Mouse (Mus musculus) limb, embryonic 12.5 days (tissue): ENCODE measurements around the gene Rd3. TPM values are rescaled to one million over a fixed set of nuclear protein-coding genes. Genes with fewer than 3 reads are reported as not detected.

Source experiments
- ATAC-seq: fragments of 200-750 bp; cut with Nextera tagmentation; 2 replicates; pipeline ENCODE4 v1.8.0; 2017; ENCODE audit warnings: low read depth, moderate TSS enrichment; ENCODE audit not compliant: insufficient number of reproducible peaks, insufficient read depth, low FRiP score, low TSS enrichment
- H3K27ac ChIP-seq: fragments of 300-500 bp; sonication (generic); 2 replicates; pipeline ENCODE4 v1.5.1; 2016; ENCODE audit warnings: mild to moderate bottlenecking, moderate library complexity
- H3K27me3 ChIP-seq: fragments of 300-500 bp; sonication (generic); 2 replicates; pipeline ENCODE4 v1.6.1; 2016; ENCODE audit warnings: mild to moderate bottlenecking, moderate library complexity
- H3K36me3 ChIP-seq: fragments of 300-500 bp; sonication (generic); 2 replicates; pipeline ENCODE4 v1.6.1; 2016; ENCODE audit warnings: mild to moderate bottlenecking, moderate library complexity
- H3K4me1 ChIP-seq: fragments of 300-500 bp; sonication (generic); replicated peaks from 2 replicates; pipeline ENCODE4 v1.6.1; 2016
- H3K4me2 ChIP-seq: fragments of 300-500 bp; sonication (generic); 2 replicates; pipeline ENCODE4 v1.6.1; 2016; ENCODE audit warnings: mild to moderate bottlenecking, moderate library complexity
- H3K4me3 ChIP-seq: fragments of 300-500 bp; sonication (generic); replicated peaks from 2 replicates; pipeline ENCODE4 v1.5.1; 2016; ENCODE audit warnings: mild to moderate bottlenecking
- H3K9ac ChIP-seq: fragments of 300-500 bp; sonication (generic); replicated peaks from 2 replicates; pipeline ENCODE4 v1.6.1; 2016; ENCODE audit warnings: mild to moderate bottlenecking, moderate library complexity
- H3K9me3 ChIP-seq: fragments of 300-500 bp; sonication (generic); 2 replicates; pipeline ENCODE4 v1.6.1; 2016; ENCODE audit warnings: mild to moderate bottlenecking, moderate library complexity
- WGBS: fragments of 180-500 bp; shearing (Covaris S2); methylation state at CpG from one replicate; pipeline ENCODE4 v1.1.7; 2016; 5-methylcytosine and 5-hydroxymethylcytosine counted together
- polyA plus RNA-seq: library from polyadenylated mRNA; unstranded; fragments of >200 nt; fragmentation: Nextera tagmentation; extraction: Ambion mirVana; gene quantifications from 2 replicates; pipeline ENCODE4 v1.2.1, GENCODE M21; 2016

The Rd3 gene
- polyA plus RNA-seq: 0.12 and 0.49 TPM in 2 replicates

DNA sequence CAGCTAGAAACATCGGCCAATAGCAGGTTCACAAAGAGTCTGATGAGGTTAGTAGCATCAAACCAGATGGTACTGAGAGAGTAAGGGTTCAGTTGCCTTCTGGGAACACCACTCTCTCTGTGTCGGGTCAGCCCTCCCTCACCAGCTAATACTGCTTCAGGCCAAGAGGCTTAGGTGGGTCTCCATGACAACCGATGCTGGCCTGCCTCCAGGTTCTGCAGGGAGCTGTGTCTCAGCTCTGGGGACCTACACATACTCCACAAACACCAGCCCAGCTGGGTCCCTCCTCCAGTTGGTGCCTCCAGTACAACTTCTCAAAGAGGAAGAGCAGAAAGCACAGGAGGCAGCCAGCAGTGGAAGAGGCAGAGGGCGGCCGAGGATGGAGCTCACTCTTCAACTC lies at the start of gene Rd3:
Gene Rd3 (plus strand): TSS at position 184 of the 400 bp plus-strand sequence.
- Histone ChIP-seq H3K27ac (no peak within 1 kb of the TSS), H3K4me3 (no peak within 1 kb of the TSS), H3K9ac (no peak within 1 kb of the TSS; the same call in 1 of the 2 replicates), H3K4me1 (peaks cover 18% of the 10 kb centered on the region), H3K27me3 (no peaks in the 10 kb centered on the region; the same call in 1 of the 2 replicates), H3K36me3 (no peaks in the 10 kb centered on the region), H3K9me3 (no peaks in the 10 kb centered on the region), H3K4me2 (no peak within 1 kb of the TSS)
- 62% methylated on average over 5 of the region's 5 CpGs for WGBS
- ATAC-seq: peak; percentile 53; the same call in 1 of the 2 replicates

DNA sequence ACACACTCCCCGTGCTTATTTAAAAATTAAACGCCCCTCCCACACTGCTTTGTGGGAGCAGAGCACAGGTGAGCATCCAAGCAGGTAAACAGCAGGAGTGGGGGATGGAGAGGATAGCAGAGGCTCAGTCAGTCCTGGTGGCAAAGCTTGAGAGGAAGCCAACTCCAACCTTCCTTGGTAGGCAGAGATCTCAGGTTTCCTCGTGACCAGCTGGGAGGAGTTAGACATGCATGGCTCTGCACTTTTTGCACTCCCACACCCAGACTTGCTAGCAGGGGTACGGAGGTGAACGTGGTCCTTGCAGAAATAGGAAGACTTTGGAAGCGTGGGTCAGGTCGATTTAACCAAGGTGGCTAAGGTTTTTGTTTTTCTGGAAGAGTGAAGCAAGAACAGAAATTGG lies 48.8 kb upstream of the Rd3 start:
- Histone ChIP-seq H3K4me1 (peaks cover 38% of the 10 kb centered on the region), H3K4me3 (no peak overlapping the region), H3K27me3 (peaks cover 7% of the 10 kb centered on the region), H3K36me3 (no peaks in the 10 kb centered on the region), H3K9ac (no peak overlapping the region), H3K4me2 (no peak overlapping the region), H3K27ac (no peak overlapping the region), H3K9me3 (no peaks in the 10 kb centered on the region)
- no peak for ATAC-seq
- 75% methylated on average over 7 of the region's 7 CpGs for WGBS

DNA sequence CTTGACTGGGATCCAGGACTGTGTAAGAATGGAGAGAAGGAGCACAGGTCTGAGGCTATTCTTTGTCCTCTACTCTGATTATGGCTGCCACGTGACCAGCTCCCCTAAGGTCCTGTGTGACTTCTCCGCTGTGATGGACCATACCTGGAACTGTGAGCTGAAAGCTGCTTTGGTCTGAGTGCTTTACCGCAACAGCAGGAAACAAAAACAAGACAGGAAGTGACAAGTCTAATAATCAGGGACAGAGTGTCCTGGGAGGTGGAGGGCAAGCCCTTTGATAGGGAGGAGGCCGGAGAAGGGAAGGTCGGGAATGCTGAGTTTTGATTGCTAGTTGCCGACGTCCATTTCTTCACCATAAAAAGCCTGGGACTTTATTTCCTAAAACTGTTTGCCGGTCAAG lies 48.1 kb upstream of the Rd3 start:
- Histone ChIP-seq H3K36me3 (no peaks in the 10 kb centered on the region), H3K4me2 (no peak overlapping the region), H3K4me1 (peaks cover 38% of the 10 kb centered on the region), H3K4me3 (no peak overlapping the region), H3K9me3 (no peaks in the 10 kb centered on the region), H3K27me3 (peaks cover 7% of the 10 kb centered on the region), H3K27ac (no peak overlapping the region), H3K9ac (no peak overlapping the region)
- no peak for ATAC-seq
- WGBS: 55% methylated on average over 8 of the region's 8 CpGs

DNA sequence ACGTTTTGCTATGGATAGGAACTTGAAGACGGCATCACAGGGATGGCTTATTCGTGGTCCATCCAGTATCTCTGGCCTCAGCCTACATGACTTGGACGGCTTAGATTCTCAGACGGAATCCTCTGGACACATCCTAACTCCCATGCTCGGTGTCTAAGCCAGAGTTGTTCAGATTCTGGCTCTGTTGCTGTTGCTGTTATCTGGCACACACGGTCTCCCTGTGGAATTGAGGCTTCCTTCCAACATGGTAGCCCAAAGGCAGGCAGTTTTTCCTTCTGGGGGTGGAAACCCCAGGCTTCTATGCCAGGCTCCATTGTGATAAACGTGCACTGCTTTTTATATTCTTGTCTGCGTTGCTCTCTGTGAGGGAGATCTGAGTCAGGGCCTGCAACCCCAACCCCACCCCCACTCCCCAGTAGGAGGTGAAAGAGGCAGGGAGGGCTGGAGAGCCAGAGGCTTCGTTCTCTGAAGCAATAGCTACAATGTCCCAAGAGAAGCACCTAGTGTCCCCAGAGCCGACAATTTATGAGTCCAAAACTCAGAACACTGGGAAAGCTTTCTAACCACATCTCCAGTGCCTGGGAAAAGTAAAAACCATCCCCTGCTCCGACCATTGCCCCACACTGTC lies 47.2 kb upstream of the Rd3 start:
- Histone ChIP-seq H3K27ac (0 out of 2 replicates have a peak overlapping the region, but pooled peaks have one; percentile 17), H3K4me1 (peaks cover 38% of the 10 kb centered on the region), H3K4me3 (no peak overlapping the region), H3K4me2 (no peak overlapping the region), H3K36me3 (no peaks in the 10 kb centered on the region), H3K9me3 (no peaks in the 10 kb centered on the region), H3K27me3 (peaks cover 7% of the 10 kb centered on the region), H3K9ac (no peak overlapping the region)
- ATAC-seq: no peak
- 66% methylated on average over 12 of the region's 12 CpGs for WGBS

DNA sequence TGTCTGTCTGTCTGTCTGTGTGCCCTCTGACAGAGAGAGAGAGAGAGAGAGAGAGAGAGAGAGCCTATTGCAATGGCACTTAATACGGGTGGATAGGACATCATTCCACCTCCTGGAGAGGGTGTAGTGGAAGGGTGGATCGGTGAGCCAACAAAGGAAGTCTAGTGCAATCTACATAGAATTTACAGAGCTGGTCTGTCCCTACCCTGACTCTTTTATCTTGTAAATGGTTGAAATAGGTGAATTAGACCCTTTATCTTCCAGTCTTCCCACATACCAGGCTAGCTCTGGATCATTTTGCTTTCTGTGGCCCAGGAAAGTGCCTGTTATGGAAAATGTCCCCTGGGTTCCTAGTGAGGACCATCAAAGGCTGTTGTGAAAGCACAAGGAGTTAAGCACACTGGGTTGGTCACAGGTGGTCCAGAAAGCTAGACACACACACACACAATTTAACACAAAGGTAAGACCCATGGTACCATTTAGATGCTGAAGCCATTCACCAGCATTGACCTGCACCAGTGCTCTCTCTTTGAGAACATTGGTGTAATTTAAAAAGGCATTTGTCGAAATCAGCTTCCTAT lies 46.6 kb upstream of the Rd3 start:
- H3K36me3 ChIP-seq: no peaks in the 10 kb centered on the region
- no peak overlapping the region for H3K9ac ChIP-seq
- ATAC-seq: no peak
- peaks cover 7% of the 10 kb centered on the region for H3K27me3 ChIP-seq
- H3K4me2 ChIP-seq: no peak overlapping the region
- no peak overlapping the region for H3K4me3 ChIP-seq
- peaks cover 38% of the 10 kb centered on the region for H3K4me1 ChIP-seq
- H3K27ac ChIP-seq: no peak overlapping the region
- 81% methylated on average over 3 of the region's 3 CpGs for WGBS
- H3K9me3 ChIP-seq: no peaks in the 10 kb centered on the region

DNA sequence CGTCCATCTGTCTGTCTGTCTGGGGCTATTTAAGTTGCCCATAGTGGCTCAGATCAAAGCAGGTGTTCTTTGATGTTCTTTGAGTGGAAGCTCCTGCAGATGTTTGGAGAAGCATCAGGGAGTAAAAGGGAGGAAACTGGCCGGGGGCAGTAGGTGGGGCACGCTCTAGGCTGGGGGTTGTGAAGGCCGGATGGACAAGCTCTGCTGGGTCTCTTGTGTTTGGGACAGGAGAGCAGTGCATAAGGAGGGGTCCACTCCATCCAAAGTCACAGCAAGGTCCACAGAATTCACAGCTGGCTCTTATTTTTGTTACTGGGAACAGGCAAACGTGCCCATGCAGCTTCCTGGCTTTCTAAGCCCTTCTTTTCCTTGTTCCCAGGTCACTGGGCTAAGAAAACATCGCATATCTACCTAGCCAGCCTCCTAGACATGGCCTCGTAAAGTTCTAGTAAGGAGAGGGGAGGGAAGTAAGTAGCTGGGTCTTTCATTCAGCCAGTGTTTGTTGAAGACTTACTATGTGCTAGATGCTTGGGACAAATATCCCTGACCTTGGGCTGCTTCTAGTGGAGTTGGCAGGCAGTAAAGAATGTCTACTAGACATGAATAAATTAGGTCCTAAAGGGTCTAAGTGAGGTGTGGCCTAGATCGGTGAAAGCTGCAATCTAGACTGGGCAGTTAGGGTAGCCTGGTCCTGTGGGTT lies 44.7 kb upstream of the Rd3 start:
- ATAC-seq: no peak
- Histone ChIP-seq H3K9me3 (no peaks in the 10 kb centered on the region), H3K4me3 (no peak overlapping the region), H3K36me3 (no peaks in the 10 kb centered on the region), H3K4me2 (no peak overlapping the region), H3K9ac (no peak overlapping the region), H3K4me1 (peaks cover 28% of the 10 kb centered on the region), H3K27ac (no peak overlapping the region), H3K27me3 (peaks cover 7% of the 10 kb centered on the region)
- 47% methylated on average over 8 of the region's 8 CpGs for WGBS

DNA sequence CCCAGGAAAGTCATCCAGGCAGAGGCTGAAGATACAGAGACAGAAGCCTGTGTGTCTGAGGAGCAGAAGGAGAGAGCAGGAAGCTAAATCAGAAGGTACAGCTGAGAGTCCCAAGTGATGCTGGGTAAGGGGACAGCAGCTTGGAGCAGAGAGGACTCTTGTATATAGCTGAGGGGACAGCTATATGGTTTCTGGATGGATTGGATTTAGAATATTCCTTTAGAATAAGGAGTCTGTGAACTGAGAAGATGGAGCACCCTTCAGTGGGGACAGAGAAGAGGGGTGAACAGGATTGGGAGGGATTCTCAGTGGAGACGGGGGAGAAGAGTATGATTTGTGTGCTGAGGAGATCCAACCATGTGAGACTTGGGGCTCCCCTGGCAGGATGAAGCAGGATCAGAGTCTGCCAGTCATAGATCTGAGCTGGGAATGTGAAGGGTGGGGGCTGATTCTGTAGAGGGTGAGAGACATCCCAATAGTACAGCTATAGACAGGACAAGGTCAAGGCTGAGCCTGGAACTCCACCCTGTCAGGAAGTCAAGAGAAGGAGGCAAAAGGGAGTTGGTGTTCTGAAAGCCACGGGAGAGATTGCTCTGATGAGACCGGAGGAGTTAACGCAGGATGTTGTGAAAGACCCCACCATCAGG lies 44.1 kb upstream of the Rd3 start:
- 80% methylated on average over 4 of the region's 4 CpGs for WGBS
- Histone ChIP-seq H3K27me3 (peaks cover 7% of the 10 kb centered on the region), H3K36me3 (no peaks in the 10 kb centered on the region), H3K9me3 (no peaks in the 10 kb centered on the region), H3K4me1 (peaks cover 23% of the 10 kb centered on the region), H3K4me3 (no peak overlapping the region), H3K9ac (no peak overlapping the region), H3K27ac (no peak overlapping the region), H3K4me2 (no peak overlapping the region)
- no peak for ATAC-seq

DNA sequence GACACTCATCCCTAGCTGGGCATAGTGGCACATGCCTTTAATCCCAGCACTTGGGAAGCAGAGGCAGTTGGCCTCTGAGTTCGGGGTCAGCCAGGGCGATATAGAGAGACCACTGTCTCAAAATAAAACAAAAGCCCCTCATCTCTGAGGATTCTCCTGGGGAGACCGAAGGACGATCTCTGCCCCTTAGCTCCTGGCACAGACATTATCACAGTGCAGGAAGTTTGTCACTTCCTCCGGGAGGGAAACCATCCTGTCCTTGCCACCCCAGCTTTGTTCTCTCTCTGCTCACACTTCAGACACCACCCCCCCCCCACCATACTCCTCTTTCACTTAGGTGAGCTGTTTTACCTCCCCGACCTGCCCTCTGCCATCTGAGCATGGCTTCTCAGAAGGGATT lies 33.5 kb upstream of the Rd3 start:
- H3K9me3 ChIP-seq: no peaks in the 10 kb centered on the region
- H3K27me3 ChIP-seq: no peaks in the 10 kb centered on the region
- no peak overlapping the region for H3K27ac ChIP-seq
- no peak overlapping the region for H3K4me2 ChIP-seq
- no peak overlapping the region for H3K9ac ChIP-seq
- WGBS: 83% methylated on average over 6 of the region's 6 CpGs
- H3K36me3 ChIP-seq: no peaks in the 10 kb centered on the region
- ATAC-seq: no peak
- H3K4me3 ChIP-seq: no peak overlapping the region
- H3K4me1 ChIP-seq: no peaks in the 10 kb centered on the region

DNA sequence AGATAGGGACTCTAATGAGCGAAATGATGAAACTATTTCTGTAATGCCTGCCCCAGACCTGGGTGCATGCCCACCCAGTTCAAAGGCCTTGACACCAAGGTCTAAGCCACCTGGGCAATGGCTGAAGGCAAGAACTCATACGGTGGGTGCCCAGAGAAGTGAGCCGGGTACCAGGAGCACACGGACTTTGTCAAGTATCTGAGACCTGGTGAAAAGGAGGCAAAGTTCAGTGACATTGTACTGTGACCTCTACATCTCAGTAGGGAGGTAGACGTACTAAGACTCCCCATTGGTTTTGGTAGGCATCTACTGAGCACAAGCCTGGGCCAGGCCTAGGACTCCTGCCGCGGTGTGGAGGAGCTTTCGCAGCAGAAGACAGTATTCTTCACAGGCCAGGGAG lies 31.8 kb upstream of the Rd3 start:
- H3K4me2 ChIP-seq: no peak overlapping the region
- H3K9ac ChIP-seq: no peak overlapping the region
- no peaks in the 10 kb centered on the region for H3K9me3 ChIP-seq
- H3K27me3 ChIP-seq: no peaks in the 10 kb centered on the region
- 97% methylated on average over 8 of the region's 8 CpGs for WGBS
- no peak for ATAC-seq
- no peak overlapping the region for H3K27ac ChIP-seq
- H3K36me3 ChIP-seq: no peaks in the 10 kb centered on the region
- no peak overlapping the region for H3K4me3 ChIP-seq
- no peaks in the 10 kb centered on the region for H3K4me1 ChIP-seq

DNA sequence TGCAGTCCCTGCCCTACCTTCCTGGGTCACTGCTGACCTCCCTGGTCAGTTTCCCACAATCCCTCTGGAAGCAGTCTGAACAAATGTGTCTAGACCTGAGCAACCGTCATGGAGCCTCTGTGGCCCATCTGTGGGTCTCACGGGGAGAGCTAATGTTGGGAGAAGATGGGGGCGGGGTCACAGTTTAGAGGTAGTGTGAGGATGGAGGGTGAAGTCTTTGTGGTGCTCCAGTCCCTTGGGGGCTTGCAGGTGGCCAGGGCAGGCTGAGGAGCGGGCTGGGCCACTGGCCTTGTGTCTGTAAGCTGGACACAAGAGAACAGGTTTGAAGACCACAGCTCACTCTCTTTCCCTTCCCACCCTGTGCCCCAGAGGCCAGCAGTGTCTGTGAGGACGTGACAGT lies 31.4 kb upstream of the Rd3 start:
- Histone ChIP-seq H3K4me2 (no peak overlapping the region), H3K27me3 (no peaks in the 10 kb centered on the region), H3K9me3 (no peaks in the 10 kb centered on the region), H3K4me3 (no peak overlapping the region), H3K27ac (no peak overlapping the region), H3K4me1 (no peaks in the 10 kb centered on the region), H3K36me3 (no peaks in the 10 kb centered on the region), H3K9ac (no peak overlapping the region)
- ATAC-seq: no peak
- WGBS: 79% methylated on average over 5 of the region's 5 CpGs

DNA sequence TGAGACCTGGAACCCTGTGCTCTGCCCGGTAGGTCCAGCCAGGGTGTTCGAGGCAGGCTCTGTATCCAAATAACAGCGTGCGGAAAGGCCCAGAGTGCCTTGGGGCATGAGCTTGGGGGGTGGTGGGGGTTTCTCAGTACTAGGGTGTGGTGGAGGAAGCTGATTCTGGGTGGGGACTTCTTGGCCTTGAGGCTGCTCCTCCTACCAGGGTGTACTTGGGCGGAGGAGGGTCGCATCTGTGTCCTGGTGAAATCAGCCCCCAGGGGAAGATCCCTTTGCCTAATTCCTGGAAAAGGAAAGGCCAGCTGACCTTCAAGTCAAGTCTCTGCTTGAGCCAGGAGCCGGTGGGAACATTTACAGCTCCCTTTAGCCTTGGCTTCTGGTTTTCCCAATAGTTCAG lies 30.9 kb upstream of the Rd3 start:
- 72% methylated on average over 7 of the region's 7 CpGs for WGBS
- H3K27ac ChIP-seq: no peak overlapping the region
- ATAC-seq: no peak
- H3K4me2 ChIP-seq: no peak overlapping the region
- H3K9ac ChIP-seq: no peak overlapping the region
- H3K36me3 ChIP-seq: no peaks in the 10 kb centered on the region
- no peaks in the 10 kb centered on the region for H3K27me3 ChIP-seq
- H3K9me3 ChIP-seq: no peaks in the 10 kb centered on the region
- H3K4me1 ChIP-seq: no peaks in the 10 kb centered on the region
- no peak overlapping the region for H3K4me3 ChIP-seq
